In the genomic region with DNA sequence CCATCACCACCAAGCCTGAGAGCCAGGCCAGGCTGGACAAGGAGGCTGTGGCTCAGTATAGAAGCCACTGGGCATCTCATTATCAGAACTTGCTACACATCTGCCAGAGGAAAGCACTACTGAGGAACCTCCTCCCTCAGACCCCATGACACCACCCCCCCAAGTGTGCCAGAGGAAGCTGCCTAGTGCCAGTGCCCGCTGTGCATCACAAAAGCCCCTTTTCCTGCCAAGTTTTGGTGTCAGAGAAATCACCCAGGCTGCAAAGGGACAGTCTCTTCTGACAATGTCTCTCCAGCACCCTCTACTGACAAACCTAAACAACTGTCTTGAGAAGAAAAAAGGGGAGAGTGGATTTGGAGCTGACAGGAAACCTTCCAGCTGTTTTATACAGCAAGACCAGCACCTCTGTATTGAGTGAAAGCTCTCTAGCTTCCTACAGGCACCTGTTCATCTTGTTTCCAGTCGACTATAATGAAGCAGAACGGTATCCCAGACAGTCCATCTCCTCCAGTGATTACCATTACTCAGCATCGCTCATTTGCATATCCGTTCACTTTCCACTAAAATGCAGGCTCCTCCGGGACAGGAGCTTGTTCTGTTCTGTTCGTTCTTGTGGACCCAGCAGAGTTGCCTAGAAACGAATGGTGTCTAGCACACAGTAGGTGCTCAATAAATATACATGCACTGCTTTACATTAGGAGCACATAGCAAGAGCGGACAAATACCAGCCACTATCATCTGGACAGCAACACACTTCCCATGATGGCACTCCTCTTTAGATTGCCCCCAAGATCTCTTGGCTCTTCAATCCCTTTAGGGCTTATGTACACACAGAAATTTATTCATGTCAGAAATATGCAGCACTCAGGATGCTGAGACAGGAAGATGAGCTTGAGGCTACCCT, we compare ENCODE assay signal across 10 mouse cellular contexts. TPM values are rescaled to one million over a fixed set of nuclear protein-coding genes. Genes with fewer than 3 reads are reported as not detected.
DNase-seq lines count a peak whose midpoint lies in the region; ATAC-seq lines count a peak whose summit lies in the region.
"Had no signal": no experiment of that assay in that cellular context is flagged by ENCODE, and none has a peak within 500 bp of the region (broad histone marks: within the 10 kb centered on the region; RNA-seq: fewer than 3 reads in every experiment).

No protein-coding gene starts in this region.

- H3K9me3 ChIP-seq in midbrain, embryonic 11.5 days (ENCODE audit: control insufficient read depth, low read length): no peaks in the 10 kb centered on the region
- H3K9me3 ChIP-seq in midbrain, embryonic 10.5 days (replicated peaks): no peaks in the 10 kb centered on the region
- no peaks in the 10 kb centered on the region for H3K9me3 ChIP-seq in midbrain, embryonic 12.5 days
- H3K9me3 ChIP-seq: embryonic facial prominence, embryonic 12.5 days; megakaryocyte, embryonic 14.5 days had no signal

- no peak overlapping the region for H3K4me2 ChIP-seq in midbrain, embryonic 11.5 days
- H3K4me2 ChIP-seq in midbrain, embryonic 12.5 days (replicated peaks): no peak overlapping the region
- H3K4me2 ChIP-seq: embryonic facial prominence, embryonic 12.5 days had no signal

- no peak overlapping the region for H3K27ac ChIP-seq in midbrain, embryonic 11.5 days (ENCODE audit: low read depth, low read length)
- no peak overlapping the region for H3K27ac ChIP-seq in midbrain, embryonic 10.5 days (replicated peaks)
- no peak overlapping the region for H3K27ac ChIP-seq in midbrain, embryonic 12.5 days (replicated peaks)
- H3K27ac ChIP-seq: embryonic facial prominence, embryonic 12.5 days had no signal

- peak; percentile 57; the same call in 1 of the 2 replicates for ATAC-seq in midbrain, embryonic 11.5 days (ENCODE audit: low FRiP score)
- ATAC-seq in hematopoietic stem cell, adult 5-6 weeks (replicated peaks in 1 of 2; ENCODE audit: insufficient read depth in 1 of 2, low FRiP score in 2 of 2, low TSS enrichment in 1 of 2, low read depth in 1 of 2, poor library complexity in 2 of 2, severe bottlenecking in 2 of 2): peak; percentile 17 to 35; a peak in 1 of 4 replicates
- ATAC-seq in midbrain, embryonic 12.5 days (ENCODE audit: low FRiP score, low read depth): peak; percentile 38

- 69% methylated on average over 9 of the region's 9 CpGs for WGBS in midbrain, embryonic 11.5 days
- WGBS in midbrain, embryonic 10.5 days: 72% methylated on average over 9 of the region's 9 CpGs
- WGBS in midbrain, embryonic 12.5 days: 65% methylated on average over 9 of the region's 9 CpGs

- H3K4me1 ChIP-seq in midbrain, embryonic 11.5 days (ENCODE audit: control insufficient read depth, insufficient read depth, low read length): no peaks in the 10 kb centered on the region
- no peaks in the 10 kb centered on the region for H3K4me1 ChIP-seq in midbrain, embryonic 10.5 days
- H3K4me1 ChIP-seq in midbrain, embryonic 12.5 days: no peaks in the 10 kb centered on the region
- H3K4me1 ChIP-seq: embryonic facial prominence, embryonic 12.5 days had no signal

- peaks cover 11% of the 10 kb centered on the region; the same call in 1 of the 2 replicates for H3K36me3 ChIP-seq in midbrain, embryonic 11.5 days (ENCODE audit: control insufficient read depth, insufficient read depth, low read length)
- H3K36me3 ChIP-seq in midbrain, embryonic 10.5 days: peaks cover 67% of the 10 kb centered on the region
- peaks cover 30% of the 10 kb centered on the region for H3K36me3 ChIP-seq in midbrain, embryonic 12.5 days

- no peak overlapping the region for H3K4me3 ChIP-seq in midbrain, embryonic 11.5 days (ENCODE audit: low read depth, low read length)
- no peak overlapping the region for H3K4me3 ChIP-seq in midbrain, embryonic 10.5 days
- H3K4me3 ChIP-seq in midbrain, embryonic 12.5 days: no peak overlapping the region
- H3K4me3 ChIP-seq: embryonic facial prominence, embryonic 12.5 days; megakaryocyte, embryonic 14.5 days had no signal

- no peaks in the 10 kb centered on the region for H3K27me3 ChIP-seq in midbrain, embryonic 11.5 days (ENCODE audit: control insufficient read depth, insufficient read depth, low read length)
- H3K27me3 ChIP-seq in midbrain, embryonic 10.5 days (ENCODE audit: low read depth, poor library complexity, severe bottlenecking): no peaks in the 10 kb centered on the region
- H3K27me3 ChIP-seq in midbrain, embryonic 12.5 days: no peaks in the 10 kb centered on the region
- H3K27me3 ChIP-seq: embryonic facial prominence, embryonic 12.5 days; megakaryocyte, embryonic 14.5 days had no signal

- DNase-seq in midbrain, embryonic 11.5 days (ENCODE audit: low spot score, missing footprints): no peak
- no peak for DNase-seq in midbrain, embryonic 10.5 days (ENCODE audit: low spot score)
- DNase-seq in cerebellum, adult 9-11 months: peak; percentile 64
- DNase-seq in layer of hippocampus, adult 8-10 months (ENCODE audit: low spot score in 2 of 2): peak; percentile 48 to 65
- DNase-seq in gastrocnemius, postnatal 10 days: no peak
- DNase-seq in ovary, adult 18-20 months (ENCODE audit: low spot score): no peak

- no peak overlapping the region for H3K9ac ChIP-seq in midbrain, embryonic 11.5 days (ENCODE audit: low read length)
- no peak overlapping the region for H3K9ac ChIP-seq in midbrain, embryonic 12.5 days (replicated peaks)
- H3K9ac ChIP-seq: embryonic facial prominence, embryonic 12.5 days had no signal

RNA-seq across cellular contexts. Expression of a gene that starts 12.6 kb away (rescaled TPM):
- 725 and 751 TPM in 2 replicates for polyA plus RNA-seq in midbrain, embryonic 11.5 days (2014; fragmentation: Nextera tagmentation; extraction: Ambion mirVana)
- polyA plus RNA-seq in midbrain, embryonic 10.5 days (2016; fragmentation: Nextera tagmentation; extraction: Ambion mirVana): 859 and 934 TPM in 2 replicates
- 135 and 198 TPM in 2 replicates for total RNA-seq in hematopoietic stem cell, adult 5-6 weeks (2017)
- total RNA-seq in layer of hippocampus, adult 8-10 months (2022): 100 to 1,000 TPM; 103 to 110 (median 105) TPM
- polyA plus RNA-seq in midbrain, embryonic 12.5 days (2016; fragmentation: Nextera tagmentation; extraction: Ambion mirVana): 547 and 600 TPM in 2 replicates
- 100 to 1,000 TPM; 155 to 170 TPM for total RNA-seq in gastrocnemius, postnatal 10 days (2021)

RNA-seq across cellular contexts. Expression of a gene that starts 28.4 kb away (rescaled TPM):
- polyA plus RNA-seq in midbrain, embryonic 11.5 days (2014; fragmentation: Nextera tagmentation; extraction: Ambion mirVana): not detected in 2 replicates
- not detected in 2 replicates for polyA plus RNA-seq in midbrain, embryonic 10.5 days (2016; fragmentation: Nextera tagmentation; extraction: Ambion mirVana)
- not detected in 2 replicates for total RNA-seq in hematopoietic stem cell, adult 5-6 weeks (2017)
- not detected for total RNA-seq in layer of hippocampus, adult 8-10 months (2022)
- not detected in 2 replicates for polyA plus RNA-seq in midbrain, embryonic 12.5 days (2016; fragmentation: Nextera tagmentation; extraction: Ambion mirVana)
- not detected for total RNA-seq in gastrocnemius, postnatal 10 days (2021)
- polyA plus RNA-seq: embryonic facial prominence, embryonic 12.5 days had no signal

RNA-seq across cellular contexts. Expression of a gene that starts 54.3 kb away (rescaled TPM):
- not detected in 2 replicates for polyA plus RNA-seq in midbrain, embryonic 11.5 days (2014; fragmentation: Nextera tagmentation; extraction: Ambion mirVana)
- not detected in 2 replicates for polyA plus RNA-seq in midbrain, embryonic 10.5 days (2016; fragmentation: Nextera tagmentation; extraction: Ambion mirVana)
- total RNA-seq in hematopoietic stem cell, adult 5-6 weeks (2017): not detected in 2 replicates
- under 1 TPM in 3 of 4 experiments, not detected in 1; 0.24 to 0.25 (median 0.25) TPM for total RNA-seq in layer of hippocampus, adult 8-10 months (2022)
- polyA plus RNA-seq in midbrain, embryonic 12.5 days (2016; fragmentation: Nextera tagmentation; extraction: Ambion mirVana): not detected in 2 replicates
- total RNA-seq in gastrocnemius, postnatal 10 days (2021): not detected
- polyA plus RNA-seq: embryonic facial prominence, embryonic 12.5 days had no signal

Comparison
In these comparisons a context has a peak if more than half of its experiments do, and no peak if none do; other contexts are left out.
1. DNase-seq: peak in cerebellum, adult 9-11 months (single experiment) and layer of hippocampus, adult 8-10 months (2 of 2); none in midbrain, embryonic 11.5 days (single experiment), midbrain, embryonic 10.5 days (single experiment), gastrocnemius, postnatal 10 days (single experiment) and ovary, adult 18-20 months (single experiment).
2. Peak in every context shown above with its lines, with median percentiles within 50 percentile points of each other: ATAC-seq.